ENCODE assay signal across 8 mouse cellular contexts in the genomic region with DNA sequence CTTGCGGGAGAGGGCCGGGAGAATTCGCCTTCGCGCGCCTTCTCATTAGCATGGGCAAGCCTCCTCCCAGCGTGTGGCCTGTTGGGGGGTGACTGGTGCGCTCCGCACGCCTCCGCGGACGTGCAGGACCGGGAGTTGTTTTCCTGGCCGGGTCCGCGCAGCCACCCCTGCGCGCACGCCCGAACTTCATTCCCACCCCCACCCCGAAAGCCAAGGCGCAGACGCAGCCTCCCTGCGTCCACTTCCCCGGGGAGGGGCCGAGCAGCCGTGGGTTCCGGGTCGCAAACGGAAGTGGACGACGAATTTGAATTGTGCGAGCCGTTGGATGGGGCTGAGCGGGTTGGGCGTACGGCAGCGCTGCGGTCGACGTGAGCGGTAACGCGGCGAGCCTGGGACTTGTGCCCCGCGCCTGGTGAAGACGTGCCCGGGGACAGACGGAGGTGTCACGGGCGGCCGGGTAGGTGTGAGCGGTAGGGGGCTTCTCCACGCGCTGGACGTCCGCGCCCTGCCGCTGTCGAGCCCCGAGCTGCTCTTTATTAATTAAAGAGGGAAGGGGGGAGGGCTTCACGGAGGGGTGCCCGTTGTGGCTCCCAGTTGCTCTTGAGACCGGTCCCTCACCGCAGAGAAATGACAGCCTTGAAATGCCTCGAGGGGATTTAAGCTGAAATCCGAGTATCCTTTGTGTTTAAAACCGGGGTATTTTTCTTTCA. TPM values are rescaled to one million over a fixed set of nuclear protein-coding genes. Genes with fewer than 3 reads are reported as not detected.
DNase-seq lines count a peak whose midpoint lies in the region; ATAC-seq lines count a peak whose summit lies in the region.

G2e3 (plus strand) TSS at position 74 of the 710 bp plus-strand sequence.

- peak within 1 kb of the TSS; percentile 72 for H3K4me2 ChIP-seq in heart, embryonic 13.5 days
- peak within 1 kb of the TSS; percentile 86 for H3K4me2 ChIP-seq in liver, embryonic 12.5 days
- H3K4me2 ChIP-seq in stomach, embryonic 15.5 days: peak within 1 kb of the TSS; percentile 70

- WGBS in heart, embryonic 13.5 days: under 1% methylated on average over 70 of the region's 70 CpGs
- under 1% methylated on average over 70 of the region's 70 CpGs for WGBS in liver, embryonic 12.5 days (ENCODE audit: insufficient replicate concordance)
- under 1% methylated on average over 70 of the region's 70 CpGs for WGBS in stomach, embryonic 15.5 days

- peak within 1 kb of the TSS; percentile 96 for H3K9ac ChIP-seq in heart, embryonic 13.5 days
- H3K9ac ChIP-seq in liver, embryonic 12.5 days: peak within 1 kb of the TSS; percentile 88
- H3K9ac ChIP-seq in stomach, embryonic 15.5 days: peak within 1 kb of the TSS; percentile 84

- 0 out of 2 replicates have a peak, but pooled peaks cover 2% of the 10 kb centered on the region for H3K4me1 ChIP-seq in brown adipose tissue, adult 24 weeks (ENCODE audit: control insufficient read depth, insufficient read depth, insufficient read length, low read length)
- H3K4me1 ChIP-seq in heart, embryonic 13.5 days: peaks cover 24% of the 10 kb centered on the region
- peaks cover 26% of the 10 kb centered on the region for H3K4me1 ChIP-seq in liver, embryonic 12.5 days
- H3K4me1 ChIP-seq in stomach, embryonic 15.5 days: peaks cover 10% of the 10 kb centered on the region

- peak; percentile 86 for ATAC-seq in heart, embryonic 13.5 days (ENCODE audit: extremely low read depth, insufficient number of reproducible peaks, low FRiP score, low TSS enrichment)
- ATAC-seq in liver, embryonic 12.5 days: peak; percentile 94
- ATAC-seq in stomach, embryonic 15.5 days (ENCODE audit: insufficient read depth, low FRiP score, low read depth): peak; percentile 97

- peak; percentile 87 for DNase-seq in CD4-positive, CD25-positive, alpha-beta regulatory T cell, adult 2 months (ENCODE audit: low read depth, low spot score)
- peak; percentile 21 for DNase-seq in fat pad, adult 2 months (ENCODE audit: extremely low read depth, low read depth, low spot score)
- peak; percentile 93 for DNase-seq in kidney, postnatal 10 days
- DNase-seq in natural killer cell, adult 2 months (ENCODE audit: low spot score in 2 of 2): peak; percentile 67 to 69

- no peaks in the 10 kb centered on the region for H3K9me3 ChIP-seq in heart, embryonic 13.5 days
- H3K9me3 ChIP-seq in liver, embryonic 12.5 days (replicated peaks): no peaks in the 10 kb centered on the region
- no peaks in the 10 kb centered on the region for H3K9me3 ChIP-seq in stomach, embryonic 15.5 days

- H3K4me3 ChIP-seq in brown adipose tissue, adult 24 weeks (ENCODE audit: insufficient read depth, low read depth, low read length): peak within 1 kb of the TSS; percentile 68
- peak within 1 kb of the TSS; percentile 92 for H3K4me3 ChIP-seq in heart, embryonic 13.5 days
- H3K4me3 ChIP-seq in liver, embryonic 12.5 days: peak within 1 kb of the TSS; percentile 73
- H3K4me3 ChIP-seq in stomach, embryonic 15.5 days (replicated peaks): peak within 1 kb of the TSS; percentile 73

- peak within 1 kb of the TSS; percentile 27 for H3K27ac ChIP-seq in brown adipose tissue, adult 24 weeks (replicated peaks; ENCODE audit: low read depth, low read length)
- peak within 1 kb of the TSS; percentile 90 for H3K27ac ChIP-seq in heart, embryonic 13.5 days (replicated peaks)
- H3K27ac ChIP-seq in liver, embryonic 12.5 days: peak within 1 kb of the TSS; percentile 90
- peak within 1 kb of the TSS; percentile 94 for H3K27ac ChIP-seq in stomach, embryonic 15.5 days

- no peaks in the 10 kb centered on the region for H3K27me3 ChIP-seq in heart, embryonic 13.5 days (replicated peaks)
- H3K27me3 ChIP-seq in liver, embryonic 12.5 days (replicated peaks): 0 out of 2 replicates have a peak, but pooled peaks cover 3% of the 10 kb centered on the region
- no peaks in the 10 kb centered on the region for H3K27me3 ChIP-seq in stomach, embryonic 15.5 days (replicated peaks)

- peaks cover 15% of the 10 kb centered on the region for H3K36me3 ChIP-seq in heart, embryonic 13.5 days
- H3K36me3 ChIP-seq in liver, embryonic 12.5 days: peaks cover 21% of the 10 kb centered on the region
- H3K36me3 ChIP-seq in stomach, embryonic 15.5 days: 0 out of 2 replicates have a peak, but pooled peaks cover 12% of the 10 kb centered on the region

RNA-seq across cellular contexts. Expression of gene G2e3, which starts in this region (rescaled TPM):
- 1.7 and 2.1 TPM in 2 replicates for polyA plus RNA-seq in brown adipose tissue, adult 24 weeks (2012; ENCODE audit: insufficient read depth, insufficient read length, missing spikeins)
- 16.9 TPM in 2 replicates for polyA plus RNA-seq in heart, embryonic 13.5 days (2015; fragmentation: Nextera tagmentation; extraction: Ambion mirVana)
- 22.6 and 23.1 TPM in 2 replicates for polyA plus RNA-seq in liver, embryonic 12.5 days (2016; fragmentation: Nextera tagmentation; extraction: Ambion mirVana)
- polyA plus RNA-seq in stomach, embryonic 15.5 days (2015; fragmentation: Nextera tagmentation; extraction: Ambion mirVana): 30.9 and 31.3 TPM in 2 replicates

Comparison
In these comparisons a context has a peak if more than half of its experiments do, and no peak if none do; other contexts are left out.
1. Peak in every context shown above with its lines: DNase-seq, ATAC-seq, H3K4me3 ChIP-seq and H3K27ac ChIP-seq.
2. DNase-seq: peak in every context shown above with its lines; median percentile 93 in kidney, postnatal 10 days; 87 in CD4-positive, CD25-positive, alpha-beta regulatory T cell, adult 2 months; 68 in natural killer cell, adult 2 months; 21 in fat pad, adult 2 months.
3. H3K27ac ChIP-seq: peak in every context shown above with its lines; median percentile 94 in stomach, embryonic 15.5 days; 90 in heart, embryonic 13.5 days; 90 in liver, embryonic 12.5 days; 27 in brown adipose tissue, adult 24 weeks.